ENCODE assay signal across 8 mouse cellular contexts in genomic region chr4:120924554-120925299, GRCm38 (mm10). TPM values are rescaled to one million over a fixed set of nuclear protein-coding genes. Genes with fewer than 3 reads are reported as not detected.
DNase-seq lines count a peak whose midpoint lies in the region; ATAC-seq and TF ChIP-seq lines count a peak whose summit lies in the region.

Gene Exo5 (minus strand): TSS chr4:120925017.

- TF ChIP-seq CTCF in cortical plate, adult 2 months (IDR thresholded peaks at IDR 0.05; ENCODE audit: extremely low read depth, insufficient read depth, low read length): no peak

- TF ChIP-seq POLR2A in cortical plate, adult 2 months (IDR thresholded peaks at IDR 0.05; ENCODE audit: extremely low read depth, insufficient read depth, low read length): peak; percentile 98

- no peaks in the 10 kb centered on the region for H3K27me3 ChIP-seq in megakaryocyte, embryonic 14.5 days (replicated peaks)

- DNase-seq in gastrocnemius, adult 8-10 months (ENCODE audit: low spot score in 2 of 2): peak; percentile 73 to 77
- DNase-seq in hindlimb bud, embryonic 11.5 days (ENCODE audit: extremely low spot score, low read depth, low spot score): peak; percentile 62
- DNase-seq in left cerebral cortex, adult 8-10 months (ENCODE audit: low spot score in 2 of 2): peak; percentile 68 to 84
- peak; percentile 95 to 96 for DNase-seq in right cerebral cortex, postnatal 10 days (ENCODE audit: low spot score in 2 of 2)
- DNase-seq in urinary bladder, postnatal 25 days (ENCODE audit: low spot score): peak; percentile 80

- peaks cover 7% of the 10 kb centered on the region for H3K9me3 ChIP-seq in megakaryocyte, embryonic 14.5 days

- H3K4me3 ChIP-seq in cortical plate, adult 2 months (ENCODE audit: insufficient read depth, low read length): peak within 1 kb of the TSS; percentile 93
- H3K4me3 ChIP-seq in megakaryocyte, embryonic 14.5 days (replicated peaks): peak within 1 kb of the TSS; percentile 99

- no peaks in the 10 kb centered on the region for H3K4me1 ChIP-seq in cortical plate, adult 2 months (ENCODE audit: control insufficient read depth, insufficient read depth, low read length)
- H3K4me1 ChIP-seq in megakaryocyte, embryonic 14.5 days: peaks cover 30% of the 10 kb centered on the region

- ATAC-seq in activated CD4-positive, CD25-positive, alpha-beta regulatory T cell, adult 4 months: peak; percentile 90

- 0 out of 2 replicates have a peak within 1 kb of the TSS, but pooled peaks have one; percentile 0 for H3K27ac ChIP-seq in cortical plate, adult 2 months (ENCODE audit: insufficient read depth, low read length)

- peaks cover 41% of the 10 kb centered on the region for H3K36me3 ChIP-seq in megakaryocyte, embryonic 14.5 days (replicated peaks; ENCODE audit: low read length)

RNA-seq across cellular contexts. Expression of gene Exo5, which starts in this region (rescaled TPM):
- polyA plus RNA-seq in activated CD4-positive, CD25-positive, alpha-beta regulatory T cell, adult 4 months (2017; shearing (Covaris generic)): 10 to 100 TPM; 28.2 to 30.5 TPM
- 11.3 and 12.2 TPM in 2 replicates for polyA plus RNA-seq in cortical plate, adult 2 months (2012; rRNA removed)
- 1 to 10 TPM in 3 of 4 experiments, under 1 TPM in 1; 0.87 to 2.8 (median 1.5) TPM for total RNA-seq in gastrocnemius, adult 8-10 months (2022)
- 10 to 100 TPM; 13.9 to 16.5 (median 14.9) TPM for total RNA-seq in left cerebral cortex, adult 8-10 months (2022)
- 4.1 TPM in 1 of 2 replicates, not detected in the other for polyA plus RNA-seq in megakaryocyte, embryonic 14.5 days (2012; ENCODE audit: insufficient read depth, low replicate concordance)

Comparison
In these comparisons a context has a peak if more than half of its experiments do, and no peak if none do; other contexts are left out.
1. Peak in every context shown above with its lines: DNase-seq, ATAC-seq, H3K4me3 ChIP-seq and H3K27ac ChIP-seq.